Mouse (Mus musculus) C2C12 (cell line): ENCODE results near the gene Wrap53. TPM values are rescaled to one million over a fixed set of nuclear protein-coding genes. Genes with fewer than 3 reads are reported as not detected.
"Not testable (repeated sequence)": the region's sequence is repeated elsewhere in the genome, so short reads cannot be mapped to it uniquely, and the experiment has no call there.

Source experiments
- H3K27me3 ChIP-seq: one replicate; pipeline ENCODE4 v1.6.1; 2011; ENCODE audit not compliant: control insufficient read depth, insufficient read depth, insufficient read length
- H3K36me3 ChIP-seq: one replicate; pipeline ENCODE4 v1.6.1; 2011; ENCODE audit not compliant: control insufficient read depth, insufficient read depth
- H3K4me3 ChIP-seq: one replicate; pipeline ENCODE4 v1.5.1; 2011; ENCODE audit warnings: mild to moderate bottlenecking, control low read depth; ENCODE audit not compliant: poor library complexity, insufficient read depth, severe bottlenecking
- H3K79me2 ChIP-seq: one replicate; pipeline ENCODE4 v1.6.1; 2011; ENCODE audit not compliant: control insufficient read depth, insufficient read depth
- H3K79me3 ChIP-seq: one replicate; pipeline ENCODE4 v1.6.1; 2011; ENCODE audit warnings: low read depth, control low read depth
- H3ac ChIP-seq: one replicate; pipeline ENCODE3; 2011; ENCODE audit warnings: low read depth; ENCODE audit not compliant: control insufficient read depth, insufficient read length
- CEBPB ChIP-seq: IDR thresholded peaks from one replicate; pipeline ENCODE4 v1.6.1; 2011; ENCODE audit warnings: low read depth, mild to moderate bottlenecking, control low read depth, moderate library complexity
- CTCF ChIP-seq: IDR thresholded peaks from one replicate; pipeline ENCODE4 v1.5.1; 2011; ENCODE audit not compliant: control insufficient read depth, insufficient read depth, insufficient read length
- FOSL1 ChIP-seq: IDR thresholded peaks from one replicate; pipeline ENCODE4 v1.8.0; 2011; ENCODE audit warnings: mild to moderate bottlenecking, low read length; ENCODE audit not compliant: poor library complexity, insufficient read depth, severe bottlenecking
- MAX ChIP-seq: IDR thresholded peaks from one replicate; pipeline ENCODE4 v1.6.1; 2011; ENCODE audit warnings: mild to moderate bottlenecking, control low read depth
- MYOD1 ChIP-seq: IDR thresholded peaks from one replicate; pipeline ENCODE4 v1.6.1; 2011; ENCODE audit warnings: low read depth; ENCODE audit not compliant: control insufficient read depth, insufficient read length
- MYOG ChIP-seq: IDR thresholded peaks from one replicate; pipeline ENCODE4 v1.6.1; 2011; ENCODE audit not compliant: control insufficient read depth, insufficient read length; ENCODE audit errors: extremely low read depth
- USF1 ChIP-seq: IDR thresholded peaks from one replicate; pipeline ENCODE4 v1.6.1; 2011; ENCODE audit warnings: low read depth, mild to moderate bottlenecking, control low read depth, moderate library complexity
- polyA plus RNA-seq: library from polyadenylated mRNA; unstranded; fragments of >200 nt; fragmentation: generic; extraction: Trizol; gene quantifications from one replicate; pipeline ENCODE4 v1.2.1, GENCODE M21; 2012; ENCODE audit warnings: missing spikeins

The Wrap53 gene
- polyA plus RNA-seq, 1 experiment: 21.9 TPM

DNA sequence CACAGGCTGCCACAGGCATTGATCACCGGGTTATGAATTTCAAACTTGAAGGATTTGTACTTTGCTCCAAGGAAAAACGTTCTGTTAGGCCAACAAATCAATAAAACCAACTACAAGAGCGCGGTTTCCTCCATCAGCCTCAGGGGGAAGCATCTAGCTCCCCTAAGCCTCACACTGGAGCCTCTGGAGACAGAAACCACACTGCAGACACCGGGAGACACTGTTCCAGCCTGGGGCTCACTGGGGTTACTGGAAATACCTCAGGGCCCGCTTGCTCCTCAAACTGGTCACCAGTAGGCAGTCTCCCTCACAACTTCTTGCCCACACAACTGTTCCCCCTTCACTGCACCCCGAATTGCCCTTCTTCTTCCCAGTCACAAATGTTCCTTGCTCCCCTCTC lies 34.1 kb downstream of the Wrap53 start:
- Histone ChIP-seq H3ac (no peak overlapping the region), H3K36me3 (no peaks in the 10 kb centered on the region), H3K79me2 (no peaks in the 10 kb centered on the region), H3K27me3 (no peaks in the 10 kb centered on the region), H3K4me3 (no peak overlapping the region), H3K79me3 (no peaks in the 10 kb centered on the region)
- TF ChIP-seq MYOD1: no peak
- no peak for TF ChIP-seq CEBPB
- no peak for TF ChIP-seq CTCF
- no peak for TF ChIP-seq MYOG

DNA sequence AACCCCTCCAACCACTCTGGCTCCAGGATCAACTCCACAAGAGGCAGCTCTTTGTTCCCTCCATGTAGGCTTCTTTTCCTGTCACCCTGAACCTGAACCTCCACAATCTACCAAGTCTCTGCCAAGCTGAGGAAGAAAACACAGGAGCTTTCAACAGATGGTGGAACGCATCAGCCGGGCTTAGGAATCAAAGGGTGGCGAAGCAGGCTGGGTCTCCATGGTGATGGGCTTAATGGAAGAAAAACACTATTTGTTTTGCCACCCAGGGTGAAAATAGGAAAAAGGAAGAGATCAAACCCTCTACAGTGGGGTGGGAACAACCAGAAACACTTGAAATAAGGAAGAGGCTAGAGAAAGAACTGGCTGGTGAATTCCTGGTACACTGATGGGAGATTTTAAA lies 36.5 kb downstream of the Wrap53 start:
- Histone ChIP-seq H3K27me3 (no peaks in the 10 kb centered on the region), H3K79me2 (no peaks in the 10 kb centered on the region), H3K79me3 (no peaks in the 10 kb centered on the region), H3K4me3 (no peak overlapping the region), H3ac (no peak overlapping the region), H3K36me3 (no peaks in the 10 kb centered on the region)
- TF ChIP-seq CEBPB: no peak
- TF ChIP-seq FOSL1: no peak
- no peak for TF ChIP-seq USF1
- TF ChIP-seq MAX: no peak
- no peak for TF ChIP-seq MYOG
- no peak for TF ChIP-seq CTCF
- no peak for TF ChIP-seq MYOD1

DNA sequence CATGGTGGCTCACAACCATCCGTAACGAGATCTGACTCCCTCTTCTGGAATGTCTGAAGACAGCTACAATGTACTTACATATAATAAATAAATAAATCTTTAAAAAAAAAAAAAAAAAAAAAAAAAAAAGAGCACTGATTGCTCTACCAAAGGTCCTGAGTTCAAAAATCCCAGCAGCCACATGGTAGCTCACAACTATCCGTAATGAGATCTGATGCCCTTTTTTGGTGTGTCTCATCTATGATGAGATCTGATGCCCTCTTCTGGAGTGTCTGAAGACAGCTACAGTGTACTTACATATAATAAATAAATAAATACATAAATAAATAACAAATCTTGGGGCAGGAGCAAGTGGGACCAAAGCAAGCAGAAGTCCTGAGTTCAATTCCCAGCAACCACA lies 38.3 kb downstream of the Wrap53 start:
- not testable (repeated sequence) for H3K36me3 ChIP-seq, H3K27me3 ChIP-seq, H3K4me3 ChIP-seq, H3K79me2 ChIP-seq, H3K79me3 ChIP-seq, H3ac ChIP-seq

DNA sequence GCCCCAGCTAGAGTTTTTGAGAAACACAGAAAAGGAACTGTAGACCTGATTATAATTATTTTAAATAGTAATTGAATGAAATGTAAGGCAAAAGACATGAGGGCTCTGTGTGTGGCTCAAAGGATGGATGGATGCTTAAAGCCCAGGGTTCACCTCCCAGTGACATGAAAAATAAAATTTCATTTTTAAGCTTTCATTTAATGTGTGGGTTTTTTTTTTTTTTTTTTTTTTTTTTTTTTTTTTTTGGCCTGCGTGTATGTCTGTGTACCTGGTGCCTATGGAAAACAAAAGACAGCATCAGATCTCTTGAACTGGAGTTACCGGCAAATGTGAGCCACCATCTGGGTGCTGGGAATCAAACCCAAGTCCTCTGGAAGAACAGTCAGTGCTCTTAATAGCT lies 39.4 kb downstream of the Wrap53 start:
- H3K79me3 ChIP-seq: no peaks in the 10 kb centered on the region
- H3K27me3 ChIP-seq: no peaks in the 10 kb centered on the region
- H3K79me2 ChIP-seq: no peaks in the 10 kb centered on the region
- TF ChIP-seq MYOG: no peak
- no peak for TF ChIP-seq CEBPB
- TF ChIP-seq MYOD1: no peak
- no peak for TF ChIP-seq FOSL1
- no peak for TF ChIP-seq MAX
- TF ChIP-seq USF1: no peak
- TF ChIP-seq CTCF: no peak
- no peak overlapping the region for H3K4me3 ChIP-seq
- H3K36me3 ChIP-seq: no peaks in the 10 kb centered on the region
- no peak overlapping the region for H3ac ChIP-seq

DNA sequence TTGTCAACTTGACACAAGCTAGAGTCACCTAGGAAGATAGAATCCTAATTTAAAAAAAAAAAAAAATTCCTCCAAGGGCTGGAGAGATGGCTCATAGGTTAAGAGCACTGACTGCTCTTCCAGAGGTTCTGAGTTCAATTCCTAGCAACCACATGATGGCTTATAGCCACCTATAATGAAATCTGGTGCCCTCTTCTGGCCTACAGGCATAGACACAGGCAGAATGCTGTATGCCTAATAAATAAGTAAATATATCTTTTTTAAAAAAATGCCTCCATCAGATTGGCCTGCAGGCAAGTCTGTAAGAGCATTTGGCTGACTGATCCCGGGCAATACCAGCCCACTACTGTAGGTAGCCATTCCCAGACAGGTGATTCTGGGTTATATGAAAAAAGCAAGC lies 45.1 kb downstream of the Wrap53 start:
- Histone ChIP-seq H3K79me3 (no peaks in the 10 kb centered on the region), H3K36me3 (no peaks in the 10 kb centered on the region), H3K4me3 (no peak overlapping the region), H3K27me3 (no peaks in the 10 kb centered on the region), H3K79me2 (no peaks in the 10 kb centered on the region), H3ac (no peak overlapping the region)
- TF ChIP-seq CEBPB: no peak
- TF ChIP-seq USF1: no peak
- TF ChIP-seq CTCF: no peak
- TF ChIP-seq MYOD1: no peak
- TF ChIP-seq FOSL1: no peak
- TF ChIP-seq MYOG: no peak
- TF ChIP-seq MAX: no peak

DNA sequence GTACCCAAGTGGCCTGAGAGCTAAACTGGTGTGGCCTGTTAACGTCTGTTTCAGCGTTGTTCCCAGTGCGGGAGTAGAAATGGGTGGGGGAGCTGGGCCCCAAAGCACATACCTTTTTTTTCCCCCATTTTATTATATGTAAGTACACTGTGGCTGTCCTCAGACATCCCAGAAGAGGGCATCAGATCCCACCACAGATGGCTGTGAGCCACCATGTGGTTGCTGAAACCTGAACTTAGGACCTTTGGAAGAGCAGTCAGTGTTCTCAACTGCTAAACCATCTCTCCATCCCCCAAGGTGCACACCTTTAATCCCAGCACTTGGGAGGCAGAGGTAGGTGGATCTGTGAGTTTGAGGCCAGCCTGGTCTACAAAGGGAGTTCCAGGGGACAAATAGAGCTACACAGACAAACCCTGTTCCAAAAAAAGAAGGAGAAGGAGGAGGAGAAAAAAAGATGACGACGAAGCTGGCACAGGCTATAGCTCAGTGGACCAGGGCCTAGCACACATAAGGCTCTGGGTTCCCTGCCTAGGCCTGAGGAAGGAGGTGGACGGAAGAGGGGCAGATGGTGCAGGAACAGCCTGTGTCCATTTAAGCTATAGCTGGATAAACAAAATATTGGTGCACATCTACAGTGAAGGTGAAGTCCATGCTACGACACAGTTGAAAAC lies 47.4 kb downstream of the Wrap53 start:
- no peaks in the 10 kb centered on the region for H3K79me2 ChIP-seq
- no peak overlapping the region for H3K4me3 ChIP-seq
- TF ChIP-seq USF1: no peak
- TF ChIP-seq MAX: no peak
- peaks cover 7% of the 10 kb centered on the region for H3K27me3 ChIP-seq
- no peaks in the 10 kb centered on the region for H3K79me3 ChIP-seq
- no peak overlapping the region for H3ac ChIP-seq
- H3K36me3 ChIP-seq: no peaks in the 10 kb centered on the region

DNA sequence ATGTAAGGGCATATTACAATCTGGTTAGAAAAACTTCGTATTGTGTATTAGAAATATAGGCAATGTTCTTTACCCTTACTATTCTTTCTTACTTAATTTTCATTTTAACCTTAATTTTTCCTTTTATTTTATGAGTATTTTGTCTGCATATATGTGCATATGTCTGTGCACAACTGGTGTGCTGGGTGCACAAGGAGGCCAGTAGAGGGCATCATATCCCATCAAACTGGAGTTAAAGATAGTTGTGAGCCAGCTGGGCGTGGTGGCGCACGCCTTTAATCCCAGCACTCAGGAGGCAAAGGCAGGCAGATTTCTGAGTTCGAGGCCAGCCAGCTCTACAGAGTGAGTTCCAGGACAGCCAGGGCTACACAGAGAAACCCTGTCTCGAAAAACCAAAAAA lies 49.3 kb downstream of the Wrap53 start:
- not testable (repeated sequence) for H3K36me3 ChIP-seq, H3K27me3 ChIP-seq, H3K79me2 ChIP-seq, H3K79me3 ChIP-seq, H3ac ChIP-seq, H3K4me3 ChIP-seq

DNA sequence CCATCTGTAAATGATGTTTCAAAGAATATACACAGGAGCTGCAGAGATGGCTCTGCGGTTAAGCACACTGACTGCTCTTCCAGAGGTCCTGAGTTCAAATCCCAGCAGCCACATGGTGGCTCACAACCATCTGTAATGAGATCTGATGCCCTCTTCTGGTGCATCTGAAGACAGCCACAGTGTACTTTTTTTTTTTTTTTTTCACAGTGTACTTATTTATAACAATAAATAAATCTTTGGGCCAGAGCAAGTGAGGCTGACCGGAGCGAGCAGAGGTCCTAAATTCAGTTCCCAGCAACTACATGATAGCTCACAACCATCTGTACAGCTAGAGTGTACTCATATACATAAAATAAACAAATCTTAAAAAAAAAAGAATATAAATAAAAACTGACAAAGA lies 49.8 kb downstream of the Wrap53 start:
- H3K27me3 ChIP-seq, H3K79me3 ChIP-seq, H3K79me2 ChIP-seq, H3K36me3 ChIP-seq, H3K4me3 ChIP-seq, H3ac ChIP-seq: not testable (repeated sequence)
